25 mouse cellular contexts compared by ENCODE assay signal in genomic region chr1:53830286-53830685, GRCm38 (mm10).
"Had no signal": no experiment of that assay in that cellular context is flagged by ENCODE, and none has a peak within 500 bp of the region (broad histone marks: within the 10 kb centered on the region; RNA-seq: fewer than 3 reads in every experiment).

No protein-coding gene starts in this region.

- H3K4me3 ChIP-seq: heart, embryonic 10.5 days; heart, embryonic 12.5 days; hindbrain, embryonic 10.5 days; hindbrain, embryonic 12.5 days; intestine, embryonic 15.5 days; kidney, embryonic 15.5 days; limb, embryonic 10.5 days; limb, embryonic 12.5 days had no signal

- DNase-seq: gastrocnemius, postnatal 14 days; gastrocnemius, postnatal 36 days; heart, adult 18-20 months; heart, postnatal 10 days; heart, postnatal 4 days; kidney, adult 18-20 months; kidney, adult 9 months; kidney, postnatal 14 days; kidney, postnatal 36 days; layer of hippocampus, adult 9-11 months; layer of hippocampus, postnatal 36 days; liver had no signal

- H3K27ac ChIP-seq: heart, embryonic 10.5 days; hindbrain, embryonic 10.5 days; hindbrain, embryonic 12.5 days; hindbrain, embryonic 14.5 days; intestine, embryonic 15.5 days; kidney, embryonic 15.5 days; kidney, postnatal 0 days; limb, embryonic 10.5 days; limb, embryonic 12.5 days had no signal

- H3K27me3 ChIP-seq: heart, embryonic 12.5 days; hindbrain, embryonic 12.5 days; intestine, embryonic 15.5 days; kidney, embryonic 15.5 days; limb, embryonic 12.5 days had no signal

- H3K4me1 ChIP-seq: heart, embryonic 10.5 days; hindbrain, embryonic 10.5 days; hindbrain, embryonic 12.5 days; intestine, embryonic 15.5 days; kidney, embryonic 15.5 days; limb, embryonic 10.5 days; limb, embryonic 12.5 days had no signal

- ATAC-seq: hindbrain, embryonic 16.5 days; inflammation-experienced regulatory T-cells, adult 6 months; intestine, embryonic 15.5 days; intestine, postnatal 0 days had no signal
